Mouse (Mus musculus) C2C12 (cell line): ENCODE data around the gene Cdk15. TPM values are rescaled to one million over a fixed set of nuclear protein-coding genes. Genes with fewer than 3 reads are reported as not detected.

Source experiments
- H3K27me3 ChIP-seq: one replicate; pipeline ENCODE4 v1.6.1; 2011; ENCODE audit not compliant: control insufficient read depth, insufficient read depth, insufficient read length
- H3K36me3 ChIP-seq: one replicate; pipeline ENCODE4 v1.6.1; 2011; ENCODE audit not compliant: control insufficient read depth, insufficient read depth
- H3K4me3 ChIP-seq: one replicate; pipeline ENCODE4 v1.5.1; 2011; ENCODE audit warnings: mild to moderate bottlenecking, control low read depth; ENCODE audit not compliant: poor library complexity, insufficient read depth, severe bottlenecking
- H3K79me2 ChIP-seq: one replicate; pipeline ENCODE4 v1.6.1; 2011; ENCODE audit not compliant: control insufficient read depth, insufficient read depth
- H3K79me3 ChIP-seq: one replicate; pipeline ENCODE4 v1.6.1; 2011; ENCODE audit warnings: low read depth, control low read depth
- H3ac ChIP-seq: one replicate; pipeline ENCODE3; 2011; ENCODE audit warnings: low read depth; ENCODE audit not compliant: control insufficient read depth, insufficient read length
- CEBPB ChIP-seq: IDR thresholded peaks from one replicate; pipeline ENCODE4 v1.6.1; 2011; ENCODE audit warnings: low read depth, mild to moderate bottlenecking, control low read depth, moderate library complexity
- CTCF ChIP-seq: IDR thresholded peaks from one replicate; pipeline ENCODE4 v1.5.1; 2011; ENCODE audit not compliant: control insufficient read depth, insufficient read depth, insufficient read length
- FOSL1 ChIP-seq: IDR thresholded peaks from one replicate; pipeline ENCODE4 v1.8.0; 2011; ENCODE audit warnings: mild to moderate bottlenecking, low read length; ENCODE audit not compliant: poor library complexity, insufficient read depth, severe bottlenecking
- MAX ChIP-seq: IDR thresholded peaks from one replicate; pipeline ENCODE4 v1.6.1; 2011; ENCODE audit warnings: mild to moderate bottlenecking, control low read depth
- MYOD1 ChIP-seq: IDR thresholded peaks from one replicate; pipeline ENCODE4 v1.6.1; 2011; ENCODE audit warnings: low read depth; ENCODE audit not compliant: control insufficient read depth, insufficient read length
- MYOG ChIP-seq: IDR thresholded peaks from one replicate; pipeline ENCODE4 v1.6.1; 2011; ENCODE audit not compliant: control insufficient read depth, insufficient read length; ENCODE audit errors: extremely low read depth
- USF1 ChIP-seq: IDR thresholded peaks from one replicate; pipeline ENCODE4 v1.6.1; 2011; ENCODE audit warnings: low read depth, mild to moderate bottlenecking, control low read depth, moderate library complexity
- polyA plus RNA-seq: library from polyadenylated mRNA; unstranded; fragments of >200 nt; fragmentation: generic; extraction: Trizol; gene quantifications from one replicate; pipeline ENCODE4 v1.2.1, GENCODE M21; 2012; ENCODE audit warnings: missing spikeins

Cdk15 gene
- polyA plus RNA-seq, 1 experiment, result 0.05 TPM

- TF ChIP-seq MAX, result no peak
- TF ChIP-seq MYOG, result no peak
- TF ChIP-seq FOSL1, result no peak
- no peak for TF ChIP-seq CEBPB
- TF ChIP-seq CTCF, result no peak
- no peak for TF ChIP-seq USF1
- no peak for TF ChIP-seq MYOD1
- H3K36me3 ChIP-seq, result no peaks in the 10 kb centered on the region
- no peaks in the 10 kb centered on the region for H3K79me2 ChIP-seq
- no peak overlapping the region for H3ac ChIP-seq
- no peaks in the 10 kb centered on the region for H3K79me3 ChIP-seq
- no peak overlapping the region for H3K4me3 ChIP-seq
- H3K27me3 ChIP-seq, result no peaks in the 10 kb centered on the region
These were observed 132.5 kb downstream of the Cdk15 start for GRCm38 (mm10) chr1:59389181-59389580.

GRCm38 (mm10) chr1:59391736-59392135 is 135.0 kb downstream of the Cdk15 start:
- H3ac ChIP-seq, result no peak overlapping the region
- H3K79me3 ChIP-seq, result no peaks in the 10 kb centered on the region
- H3K27me3 ChIP-seq, result no peaks in the 10 kb centered on the region
- H3K36me3 ChIP-seq, result no peaks in the 10 kb centered on the region
- TF ChIP-seq CTCF (no peak), FOSL1 (no peak), USF1 (no peak), CEBPB (no peak)
- no peak overlapping the region for H3K4me3 ChIP-seq
- no peaks in the 10 kb centered on the region for H3K79me2 ChIP-seq

GRCm38 (mm10) chr1:59394072-59394471 is 137.4 kb downstream of the Cdk15 start:
- Histone ChIP-seq H3K79me2 (no peaks in the 10 kb centered on the region), H3K4me3 (no peak overlapping the region), H3K36me3 (no peaks in the 10 kb centered on the region), H3K79me3 (no peaks in the 10 kb centered on the region), H3ac (no peak overlapping the region), H3K27me3 (no peaks in the 10 kb centered on the region)
- TF ChIP-seq MYOG (no peak), FOSL1 (no peak), CEBPB (no peak), CTCF (no peak), MAX (no peak), USF1 (no peak), MYOD1 (no peak)

- Histone ChIP-seq H3K79me2 (no peaks in the 10 kb centered on the region), H3K27me3 (no peaks in the 10 kb centered on the region), H3K79me3 (no peaks in the 10 kb centered on the region), H3K36me3 (no peaks in the 10 kb centered on the region), H3ac (no peak overlapping the region), H3K4me3 (no peak overlapping the region)
- TF ChIP-seq MAX (no peak), CTCF (no peak)
These were observed 137.9 kb downstream of the Cdk15 start for GRCm38 (mm10) chr1:59394616-59395015.

- no peaks in the 10 kb centered on the region for H3K79me3 ChIP-seq
- no peaks in the 10 kb centered on the region for H3K79me2 ChIP-seq
- H3K4me3 ChIP-seq, result no peak overlapping the region
- no peak overlapping the region for H3ac ChIP-seq
- no peaks in the 10 kb centered on the region for H3K27me3 ChIP-seq
- TF ChIP-seq MYOG (no peak), CEBPB (no peak), USF1 (no peak), MYOD1 (no peak), CTCF (no peak), FOSL1 (no peak), MAX (no peak)
- H3K36me3 ChIP-seq, result no peaks in the 10 kb centered on the region
These were observed 139.3 kb downstream of the Cdk15 start for GRCm38 (mm10) chr1:59395992-59396391.

GRCm38 (mm10) chr1:59399554-59400325 is 143.0 kb downstream of the Cdk15 start:
- no peak overlapping the region for H3ac ChIP-seq
- no peaks in the 10 kb centered on the region for H3K79me2 ChIP-seq
- H3K36me3 ChIP-seq, result no peaks in the 10 kb centered on the region
- no peaks in the 10 kb centered on the region for H3K79me3 ChIP-seq
- no peak overlapping the region for H3K4me3 ChIP-seq
- TF ChIP-seq MYOD1, result no peak
- no peaks in the 10 kb centered on the region for H3K27me3 ChIP-seq
